Mouse (Mus musculus): ENCODE data around the gene Lamb1. TPM values are rescaled to one million over a fixed set of nuclear protein-coding genes. Genes with fewer than 3 reads are reported as not detected.

Lamb1 gene
- total and polyA plus RNA-seq, 3 experiments = 0.11 TPM; not detected in 2

DNA sequence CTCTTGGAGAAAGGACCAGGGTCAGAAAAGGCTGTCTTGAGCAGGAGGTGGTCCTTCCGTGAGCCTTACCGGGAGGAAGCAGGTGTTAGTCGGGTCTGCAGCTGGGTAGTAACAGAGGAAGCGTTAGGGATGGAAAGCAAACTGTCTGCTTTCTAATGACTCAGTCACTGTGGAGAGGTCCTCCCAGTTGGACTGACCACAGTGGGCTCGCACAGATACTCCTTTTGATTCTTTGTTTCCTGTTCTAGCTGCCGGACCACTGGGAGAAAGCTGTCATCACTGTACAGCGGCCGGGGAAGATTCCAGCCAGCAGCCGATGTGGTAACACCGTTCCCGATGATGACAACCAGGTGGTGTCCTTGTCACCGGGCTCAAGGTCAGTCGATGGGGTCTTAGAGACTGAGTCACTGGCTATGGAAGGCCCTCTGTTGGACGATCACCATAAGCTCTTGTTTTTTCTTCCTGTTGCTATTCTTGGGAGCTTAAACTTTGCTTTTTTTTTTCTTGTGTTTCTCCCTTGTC lies 34.7 kb downstream of the Lamb1 start:
- peaks cover 16% of the 10 kb centered on the region for H3K27me3 ChIP-seq (ENCODE audit: insufficient read depth, low read length)
- H3K36me3 ChIP-seq (replicated peaks) = no peaks in the 10 kb centered on the region
- H3K4me3 ChIP-seq (ENCODE audit: low read depth, low read length) = no peak overlapping the region
- ATAC-seq (ENCODE audit: extremely low read depth, insufficient number of reproducible peaks, low FRiP score, poor library complexity, severe bottlenecking) (no peak), DNase-seq (ENCODE audit: low spot score) (no peak)
- no peaks in the 10 kb centered on the region for H3K9me3 ChIP-seq (replicated peaks)
- no peak for TF ChIP-seq GATA1 (IDR thresholded peaks at IDR 0.05; ENCODE audit: borderline replicate concordance, low read length)
- TF ChIP-seq CTCF (IDR thresholded peaks at IDR 0.05; ENCODE audit: low read depth, low read length) = no peak
- no peaks in the 10 kb centered on the region for H3K4me1 ChIP-seq (ENCODE audit: insufficient read depth, low read depth, low read length)

GRCm38 (mm10) chr12:31300276-31300675 lies 35.2 kb downstream of the Lamb1 start:
- no peaks in the 10 kb centered on the region for H3K36me3 ChIP-seq (replicated peaks)
- ATAC-seq (ENCODE audit: extremely low read depth, insufficient number of reproducible peaks, low FRiP score, poor library complexity, severe bottlenecking) = no peak
- no peak for TF ChIP-seq GATA1 (IDR thresholded peaks at IDR 0.05; ENCODE audit: borderline replicate concordance, low read length)
- no peak for TF ChIP-seq CTCF (IDR thresholded peaks at IDR 0.05; ENCODE audit: low read depth, low read length)
- TF ChIP-seq POLR2AphosphoS5 (IDR thresholded peaks at IDR 0.05; ENCODE audit: insufficient replicate concordance, low read depth, low read length) = no peak
- no peak for TF ChIP-seq GATA2 (IDR thresholded peaks at IDR 0.05; ENCODE audit: borderline replicate concordance, low read depth, low read length)
- TF ChIP-seq TAL1 (conservative IDR thresholded peaks at IDR 0.05; ENCODE audit: low read depth, low read length) = no peak

GRCm38 (mm10) chr12:31302266-31302665 lies 37.2 kb downstream of the Lamb1 start:
- ATAC-seq (ENCODE audit: extremely low read depth, insufficient number of reproducible peaks, low FRiP score, poor library complexity, severe bottlenecking) (no peak), DNase-seq (ENCODE audit: low spot score) (no peak)
- no peaks in the 10 kb centered on the region for H3K9me3 ChIP-seq (replicated peaks)
- H3K27me3 ChIP-seq (ENCODE audit: insufficient read depth, low read length) = peaks cover 6% of the 10 kb centered on the region; the same call in 1 of the 2 replicates
- no peak for TF ChIP-seq CTCF (IDR thresholded peaks at IDR 0.05; ENCODE audit: low read depth, low read length)
- TF ChIP-seq GATA2 (IDR thresholded peaks at IDR 0.05; ENCODE audit: borderline replicate concordance, low read depth, low read length) = no peak
- no peak for TF ChIP-seq POLR2AphosphoS5 (IDR thresholded peaks at IDR 0.05; ENCODE audit: insufficient replicate concordance, low read depth, low read length)
- H3K4me3 ChIP-seq (ENCODE audit: low read depth, low read length) = no peak overlapping the region
- H3K36me3 ChIP-seq (replicated peaks) = no peaks in the 10 kb centered on the region
- no peaks in the 10 kb centered on the region for H3K4me1 ChIP-seq (ENCODE audit: insufficient read depth, low read depth, low read length)

More at GRCm38 (mm10) chr12:31300276-31300675, 35.2 kb downstream of the Lamb1 start:
- no peaks in the 10 kb centered on the region for H3K9me3 ChIP-seq (replicated peaks)
- no peaks in the 10 kb centered on the region for H3K4me1 ChIP-seq (ENCODE audit: insufficient read depth, low read depth, low read length)
- DNase-seq (ENCODE audit: low spot score) = no peak
- no peak overlapping the region for H3K4me3 ChIP-seq (ENCODE audit: low read depth, low read length)
- H3K27me3 ChIP-seq (ENCODE audit: insufficient read depth, low read length) = peaks cover 11% of the 10 kb centered on the region

GRCm38 (mm10) chr12:31302766-31303511 lies 37.9 kb downstream of the Lamb1 start:
- no peak for DNase-seq (ENCODE audit: low spot score)
- Histone ChIP-seq H3K4me1 (ENCODE audit: insufficient read depth, low read depth, low read length) (no peaks in the 10 kb centered on the region), H3K27me3 (ENCODE audit: insufficient read depth, low read length) (peaks cover 5% of the 10 kb centered on the region; the same call in 1 of the 2 replicates), H3K36me3 (replicated peaks) (no peaks in the 10 kb centered on the region), H3K9me3 (replicated peaks) (no peaks in the 10 kb centered on the region), H3K4me3 (ENCODE audit: low read depth, low read length) (no peak overlapping the region)
- no peak for ATAC-seq (ENCODE audit: extremely low read depth, insufficient number of reproducible peaks, low FRiP score, poor library complexity, severe bottlenecking)
- TF ChIP-seq CTCF (IDR thresholded peaks at IDR 0.05; ENCODE audit: low read depth, low read length) = no peak
- TF ChIP-seq POLR2AphosphoS5 (IDR thresholded peaks at IDR 0.05; ENCODE audit: insufficient replicate concordance, low read depth, low read length) = no peak
- no peak for TF ChIP-seq GATA1 (IDR thresholded peaks at IDR 0.05; ENCODE audit: borderline replicate concordance, low read length)
- no peak for TF ChIP-seq GATA2 (IDR thresholded peaks at IDR 0.05; ENCODE audit: borderline replicate concordance, low read depth, low read length)
- no peak for TF ChIP-seq TAL1 (conservative IDR thresholded peaks at IDR 0.05; ENCODE audit: low read depth, low read length)

DNA sequence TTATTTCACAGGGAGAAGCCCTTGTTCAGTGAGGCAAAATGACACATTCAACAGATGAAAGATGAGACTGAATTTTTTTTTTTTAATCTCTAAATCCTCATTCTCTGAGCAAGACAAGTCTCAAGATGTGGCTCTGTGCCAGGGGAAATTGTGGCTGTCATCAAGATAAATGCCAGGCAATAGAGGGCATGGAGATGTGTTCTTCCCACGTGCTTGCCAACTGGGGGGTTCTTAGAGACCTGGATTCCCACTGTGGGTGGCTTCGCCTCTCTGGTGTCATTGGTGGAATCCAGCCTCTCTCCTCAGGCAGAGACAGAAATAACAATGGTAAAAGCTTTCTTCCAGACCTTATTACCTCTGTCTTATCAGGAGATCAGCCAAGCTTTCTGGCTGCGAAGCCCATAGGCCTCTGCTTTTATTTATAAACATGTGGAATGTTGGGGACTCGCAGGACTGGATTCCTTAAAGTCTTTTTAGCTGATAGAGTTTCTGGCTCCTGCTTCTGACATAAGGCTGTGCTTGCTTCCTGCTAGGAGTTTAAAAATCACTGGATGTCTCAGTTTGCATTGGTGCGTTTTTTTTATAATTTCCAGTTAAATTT lies 41.1 kb downstream of the Lamb1 start:
- TF ChIP-seq TAL1 (conservative IDR thresholded peaks at IDR 0.05; ENCODE audit: low read depth, low read length) = no peak
- TF ChIP-seq GATA2 (IDR thresholded peaks at IDR 0.05; ENCODE audit: borderline replicate concordance, low read depth, low read length) = no peak
- TF ChIP-seq CTCF (IDR thresholded peaks at IDR 0.05; ENCODE audit: low read depth, low read length) = no peak
- no peak for TF ChIP-seq POLR2AphosphoS5 (IDR thresholded peaks at IDR 0.05; ENCODE audit: insufficient replicate concordance, low read depth, low read length)
- TF ChIP-seq GATA1 (IDR thresholded peaks at IDR 0.05; ENCODE audit: borderline replicate concordance, low read length) = no peak
- H3K4me1 ChIP-seq (ENCODE audit: insufficient read depth, low read depth, low read length) = no peaks in the 10 kb centered on the region
- DNase-seq (ENCODE audit: low spot score) (no peak), ATAC-seq (ENCODE audit: extremely low read depth, insufficient number of reproducible peaks, low FRiP score, poor library complexity, severe bottlenecking) (no peak)
- no peaks in the 10 kb centered on the region for H3K9me3 ChIP-seq (replicated peaks)
- H3K27me3 ChIP-seq (ENCODE audit: insufficient read depth, low read length) = peaks cover 8% of the 10 kb centered on the region; the same call in 1 of the 2 replicates
- no peak overlapping the region for H3K4me3 ChIP-seq (ENCODE audit: low read depth, low read length)
- no peaks in the 10 kb centered on the region for H3K36me3 ChIP-seq (replicated peaks)

DNA sequence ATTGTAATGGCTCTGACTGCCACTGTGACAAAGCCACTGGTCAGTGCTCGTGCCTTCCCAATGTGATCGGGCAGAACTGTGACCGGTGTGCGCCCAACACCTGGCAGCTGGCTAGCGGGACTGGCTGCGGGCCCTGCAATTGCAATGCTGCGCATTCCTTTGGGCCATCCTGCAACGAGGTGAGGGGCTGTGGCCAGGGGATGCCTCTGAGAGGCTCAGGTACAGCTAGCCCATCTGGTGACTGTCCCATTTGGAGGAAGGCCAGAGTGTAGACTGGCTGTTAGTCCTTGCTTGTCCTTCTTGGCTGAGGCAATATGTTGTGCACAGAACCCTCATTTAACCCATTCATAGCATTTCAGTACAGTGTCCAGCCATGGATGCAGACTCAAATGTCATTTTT lies 42.0 kb downstream of the Lamb1 start:
- TF ChIP-seq TAL1 (conservative IDR thresholded peaks at IDR 0.05; ENCODE audit: low read depth, low read length) = no peak
- TF ChIP-seq POLR2AphosphoS5 (IDR thresholded peaks at IDR 0.05; ENCODE audit: insufficient replicate concordance, low read depth, low read length) = no peak
- no peak for TF ChIP-seq GATA1 (IDR thresholded peaks at IDR 0.05; ENCODE audit: borderline replicate concordance, low read length)
- no peak for TF ChIP-seq CTCF (IDR thresholded peaks at IDR 0.05; ENCODE audit: low read depth, low read length)
- no peak for TF ChIP-seq GATA2 (IDR thresholded peaks at IDR 0.05; ENCODE audit: borderline replicate concordance, low read depth, low read length)
- no peaks in the 10 kb centered on the region for H3K36me3 ChIP-seq (replicated peaks)

More for the DNA sequence above, 42.0 kb downstream of the Lamb1 start:
- no peaks in the 10 kb centered on the region for H3K4me1 ChIP-seq (ENCODE audit: insufficient read depth, low read depth, low read length)
- H3K9me3 ChIP-seq (replicated peaks) = no peaks in the 10 kb centered on the region
- peaks cover 11% of the 10 kb centered on the region for H3K27me3 ChIP-seq (ENCODE audit: insufficient read depth, low read length)
- H3K4me3 ChIP-seq (ENCODE audit: low read depth, low read length) = no peak overlapping the region
- ATAC-seq (ENCODE audit: extremely low read depth, insufficient number of reproducible peaks, low FRiP score, poor library complexity, severe bottlenecking) = no peak
- DNase-seq (ENCODE audit: low spot score) = no peak
